Mouse (Mus musculus) erythroblast, embryonic 14.5 days (primary cell): Measurements from ENCODE around the gene Gmfb. TPM values are rescaled to one million over a fixed set of nuclear protein-coding genes. Genes with fewer than 3 reads are reported as not detected.

ENCODE experiments used
- H3K27me3 ChIP-seq: 2 replicates; pipeline ENCODE4 v1.6.1; 2012; ENCODE audit warnings: inconsistent platforms; ENCODE audit not compliant: control insufficient read depth
- H3K36me3 ChIP-seq: 2 replicates; pipeline ENCODE4 v1.6.1; 2012; ENCODE audit warnings: mild to moderate bottlenecking, inconsistent platforms; ENCODE audit not compliant: control insufficient read depth
- H3K4me1 ChIP-seq: 2 replicates; pipeline ENCODE4 v1.6.1; 2012; ENCODE audit warnings: inconsistent platforms; ENCODE audit not compliant: control insufficient read depth
- H3K4me3 ChIP-seq: replicated peaks from 2 replicates; pipeline ENCODE3; 2012; ENCODE audit warnings: moderate library complexity, mild to moderate bottlenecking, inconsistent platforms
- H3K9me3 ChIP-seq: 2 replicates; pipeline ENCODE4 v1.6.1; 2012; ENCODE audit warnings: low read length, inconsistent platforms, mixed read lengths; ENCODE audit not compliant: control insufficient read depth
- GATA1 ChIP-seq: IDR thresholded peaks from 2 replicates; pipeline ENCODE4 v1.6.1; 2012; ENCODE audit warnings: low read length, inconsistent platforms, mixed read lengths
- TAL1 ChIP-seq: IDR thresholded peaks from 3 replicates; pipeline ENCODE4 v1.6.1; 2012; ENCODE audit warnings: low read length, inconsistent platforms, mixed read lengths
- polyA plus RNA-seq: library from polyadenylated mRNA; stranded (reverse); fragments of >175 nt; gene quantifications from 2 replicates; pipeline ENCODE4 v1.2.3, GENCODE M21; 2012

The Gmfb gene
- polyA plus RNA-seq, 1 experiment: 0.04 TPM

DNA sequence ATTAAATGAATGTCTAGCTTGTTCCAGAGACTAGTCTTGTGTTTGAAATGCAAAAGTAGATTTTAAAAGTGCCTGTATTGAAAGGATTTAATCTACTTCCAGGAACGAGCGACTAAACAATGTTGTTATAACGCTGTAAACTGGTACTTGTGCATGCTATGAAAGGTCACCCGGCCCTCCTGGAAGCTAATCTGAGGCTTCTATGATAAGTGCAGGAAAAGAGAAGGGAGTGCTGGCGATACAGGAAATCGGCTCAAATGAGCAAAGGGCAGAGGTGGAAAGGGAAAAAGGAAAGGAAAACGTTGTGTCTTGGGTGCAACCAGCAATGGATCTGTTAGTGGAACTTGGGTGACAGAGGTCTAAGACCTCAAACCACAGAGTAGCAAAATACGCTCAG, 33.5 kb downstream of the Gmfb start:
- TF ChIP-seq TAL1 (no peak), GATA1 (no peak)
- peaks cover 14% of the 10 kb centered on the region for H3K36me3 ChIP-seq
- H3K4me1 ChIP-seq: peaks cover 37% of the 10 kb centered on the region
- no peaks in the 10 kb centered on the region for H3K9me3 ChIP-seq
- H3K27me3 ChIP-seq: no peaks in the 10 kb centered on the region
- peak overlapping the region; percentile 96 for H3K4me3 ChIP-seq

DNA sequence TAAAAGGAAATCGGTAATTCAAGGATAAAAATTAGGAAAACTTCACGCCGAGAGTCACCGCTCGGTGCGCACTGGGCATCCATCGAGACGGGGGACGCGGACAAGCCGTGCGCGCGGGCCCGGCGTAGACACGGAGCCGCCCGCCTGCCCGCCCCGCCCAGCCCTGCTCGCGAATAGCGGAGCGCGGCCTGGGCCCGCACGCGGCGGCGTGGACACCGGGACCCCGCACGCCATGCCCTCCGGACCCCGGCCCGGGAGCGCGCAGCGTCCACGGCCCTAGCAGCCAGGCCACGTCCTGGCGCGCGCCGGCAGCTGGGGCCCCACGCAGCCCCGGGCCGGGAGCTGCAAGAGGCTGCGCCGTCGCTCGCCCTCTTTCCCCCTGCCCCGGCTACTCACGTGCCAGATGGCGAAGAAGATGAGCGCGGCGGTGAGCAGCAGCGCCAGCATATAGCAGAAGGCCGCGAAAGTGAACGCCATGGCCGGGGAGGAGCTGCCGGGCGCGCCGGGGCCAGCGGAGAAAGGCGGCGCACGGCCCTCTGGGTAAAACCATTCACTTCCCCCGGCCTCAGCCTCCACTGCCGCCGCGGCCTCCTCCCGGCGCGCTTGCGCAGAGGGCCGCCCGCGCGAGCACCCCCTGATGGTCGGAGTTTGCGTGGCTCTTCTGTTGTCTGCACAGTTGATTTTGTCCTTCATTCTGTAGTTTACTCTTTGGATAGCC, 34.1 kb downstream of the Gmfb start, which contains the start of gene Cnih1:
Cnih1 (minus strand) TSS at position 625 of the 718 bp plus-strand sequence.
- Histone ChIP-seq H3K4me3 (peak within 1 kb of the TSS; percentile 96), H3K4me1 (peaks cover 37% of the 10 kb centered on the region), H3K9me3 (no peaks in the 10 kb centered on the region), H3K36me3 (peaks cover 20% of the 10 kb centered on the region), H3K27me3 (no peaks in the 10 kb centered on the region)
- TF ChIP-seq GATA1 (no peak), TAL1 (no peak)

DNA sequence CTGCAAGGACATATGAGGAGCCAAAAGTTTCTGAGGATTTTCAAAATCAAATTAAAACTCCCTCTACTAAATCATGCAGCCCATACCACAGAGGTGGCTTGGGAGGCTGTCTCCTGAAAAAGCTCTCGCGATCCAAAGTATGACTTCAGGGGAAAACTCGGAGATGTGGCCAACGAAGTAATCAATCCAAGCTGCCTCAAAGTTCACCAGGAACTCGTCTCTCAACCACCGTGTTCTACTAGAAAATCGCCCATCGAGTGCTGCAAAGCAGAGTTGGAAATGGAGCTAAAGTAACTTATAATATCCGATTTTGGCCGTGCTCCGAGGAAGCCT, 34.6 kb downstream of the Gmfb start:
- Histone ChIP-seq H3K36me3 (peaks cover 25% of the 10 kb centered on the region), H3K4me1 (peaks cover 37% of the 10 kb centered on the region), H3K9me3 (no peaks in the 10 kb centered on the region), H3K4me3 (peak overlapping the region; percentile 96), H3K27me3 (no peaks in the 10 kb centered on the region)
- TF ChIP-seq GATA1: no peak
- no peak for TF ChIP-seq TAL1

DNA sequence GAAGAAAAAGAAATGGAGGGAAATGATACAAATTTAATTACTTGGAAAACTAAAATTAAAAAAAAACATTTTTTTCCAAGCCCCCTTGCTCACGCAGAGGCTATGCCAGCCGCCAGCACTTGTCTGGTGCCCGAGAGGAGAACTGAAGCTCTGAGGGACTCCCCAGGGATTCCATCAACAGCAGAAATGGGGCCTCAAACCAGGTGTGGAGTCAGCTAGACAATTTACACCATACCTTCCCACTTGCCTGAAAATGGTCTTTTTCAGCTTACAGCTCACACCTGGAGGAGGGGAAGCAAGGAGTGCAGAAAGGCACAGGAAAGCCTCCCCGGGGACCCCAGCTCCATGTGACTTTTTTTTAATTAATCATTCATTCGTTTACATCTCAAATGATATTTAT, 36.8 kb downstream of the Gmfb start:
- Histone ChIP-seq H3K9me3 (no peaks in the 10 kb centered on the region), H3K4me1 (peaks cover 32% of the 10 kb centered on the region), H3K4me3 (no peak overlapping the region), H3K36me3 (peaks cover 45% of the 10 kb centered on the region), H3K27me3 (no peaks in the 10 kb centered on the region)
- TF ChIP-seq TAL1: no peak
- no peak for TF ChIP-seq GATA1

DNA sequence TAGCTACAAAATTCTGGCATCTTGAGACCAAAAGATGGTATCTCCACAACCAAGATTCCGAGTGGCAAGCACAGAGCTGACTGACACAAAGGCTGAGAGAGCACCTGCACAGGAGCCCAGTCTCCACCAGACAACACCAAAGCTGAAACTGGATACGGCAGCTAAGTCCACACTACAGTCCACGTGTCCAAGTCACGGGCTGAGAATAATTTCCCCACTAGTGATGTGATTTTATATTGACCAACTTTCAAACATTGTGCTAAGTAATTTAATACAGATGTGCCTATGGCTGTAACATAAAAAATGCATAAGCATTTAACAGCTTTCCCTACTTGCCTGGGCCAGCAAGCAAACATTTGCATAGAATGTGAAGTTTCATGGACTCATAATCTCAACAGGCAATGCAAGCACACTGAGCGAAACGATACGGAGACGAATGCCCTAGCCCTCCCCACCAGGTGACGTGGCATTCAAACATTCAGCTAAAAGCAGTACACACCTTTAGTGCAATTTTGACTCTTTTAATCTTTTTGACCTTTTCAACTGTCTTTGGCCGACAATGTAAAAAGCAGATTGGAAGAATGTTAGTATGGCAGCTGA, 38.6 kb downstream of the Gmfb start:
- TF ChIP-seq TAL1: no peak
- TF ChIP-seq GATA1: no peak
- Histone ChIP-seq H3K9me3 (peaks cover 11% of the 10 kb centered on the region), H3K36me3 (peaks cover 63% of the 10 kb centered on the region), H3K4me3 (no peak overlapping the region), H3K27me3 (no peaks in the 10 kb centered on the region), H3K4me1 (peaks cover 15% of the 10 kb centered on the region)

DNA sequence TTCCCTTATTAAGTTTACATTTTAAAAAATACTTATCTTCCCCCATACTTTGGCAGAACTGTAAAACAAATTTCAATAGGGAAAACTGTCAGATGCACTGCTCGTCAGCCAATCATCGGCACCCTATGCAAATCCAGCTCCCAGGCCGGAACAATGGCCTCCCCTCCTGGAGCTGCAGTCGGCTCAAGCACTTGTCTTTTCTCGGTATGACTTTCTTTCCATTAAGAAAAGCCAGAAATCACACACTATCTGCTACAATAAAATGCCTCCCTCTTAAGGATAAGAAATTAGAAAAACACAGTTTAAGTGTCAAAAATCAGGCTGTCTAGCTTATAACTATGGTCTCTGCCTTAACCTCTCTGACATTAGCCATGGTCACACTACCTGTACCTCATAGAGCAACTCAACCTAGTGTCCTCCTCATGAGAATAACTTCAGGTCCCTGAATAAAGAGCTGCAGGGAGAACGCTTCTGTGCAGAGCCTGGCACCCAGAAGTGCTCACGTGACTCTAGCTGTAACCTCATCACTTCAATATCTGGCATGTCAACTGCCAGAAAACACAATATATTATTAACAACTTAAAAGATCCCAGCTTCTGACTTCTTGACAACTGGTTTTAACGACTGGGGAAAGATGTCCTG, 39.7 kb downstream of the Gmfb start:
- no peaks in the 10 kb centered on the region for H3K27me3 ChIP-seq
- H3K36me3 ChIP-seq: peaks cover 75% of the 10 kb centered on the region
- H3K4me1 ChIP-seq: peaks cover 10% of the 10 kb centered on the region
- H3K4me3 ChIP-seq: no peak overlapping the region
- H3K9me3 ChIP-seq: peaks cover 13% of the 10 kb centered on the region
- TF ChIP-seq GATA1: no peak
- TF ChIP-seq TAL1: no peak

DNA sequence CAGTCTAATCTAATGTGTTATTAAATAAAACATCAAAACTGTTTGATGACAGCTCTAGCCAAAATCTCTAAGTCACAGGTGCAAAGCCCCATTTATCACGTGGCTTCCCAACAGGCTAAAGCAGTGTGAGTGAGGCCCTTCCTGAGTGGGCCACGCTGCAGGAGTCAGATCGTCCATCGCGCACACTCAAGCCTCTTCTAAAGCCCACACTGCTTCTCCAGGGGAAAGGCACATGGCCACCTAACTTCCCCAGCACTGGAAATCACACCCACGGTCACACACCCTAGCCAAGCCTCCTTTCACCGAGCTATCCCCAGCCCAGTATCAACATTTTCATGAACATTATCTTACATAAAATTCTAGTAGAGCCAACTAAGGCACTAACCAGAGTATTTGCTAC, 41.0 kb downstream of the Gmfb start:
- Histone ChIP-seq H3K9me3 (peaks cover 13% of the 10 kb centered on the region), H3K4me3 (no peak overlapping the region), H3K36me3 (peaks cover 86% of the 10 kb centered on the region), H3K4me1 (peaks cover 2% of the 10 kb centered on the region), H3K27me3 (no peaks in the 10 kb centered on the region)
- TF ChIP-seq GATA1: no peak
- TF ChIP-seq TAL1: no peak

DNA sequence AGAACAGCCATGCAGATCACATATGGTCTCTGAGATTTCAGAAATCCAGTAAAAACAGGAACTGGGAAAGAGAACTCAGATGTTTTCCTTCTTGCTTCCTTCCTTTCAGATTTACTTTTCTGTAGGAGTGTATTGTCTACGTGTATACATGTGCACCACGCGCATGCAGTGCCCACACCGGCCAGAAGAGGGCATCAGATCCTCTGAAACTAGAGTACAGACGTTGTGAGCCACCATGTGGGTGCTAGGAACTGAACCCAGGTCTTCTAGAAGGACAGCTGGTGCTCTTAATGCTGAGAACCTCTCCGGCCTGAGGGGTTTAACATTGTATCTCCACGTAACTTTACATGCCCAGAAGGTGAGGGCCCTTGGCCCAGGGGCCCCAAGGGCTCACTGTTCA, 42.8 kb downstream of the Gmfb start:
- Histone ChIP-seq H3K9me3 (peaks cover 13% of the 10 kb centered on the region), H3K27me3 (no peaks in the 10 kb centered on the region), H3K4me3 (no peak overlapping the region), H3K36me3 (peaks cover 92% of the 10 kb centered on the region), H3K4me1 (no peaks in the 10 kb centered on the region)
- TF ChIP-seq GATA1: no peak
- no peak for TF ChIP-seq TAL1

DNA sequence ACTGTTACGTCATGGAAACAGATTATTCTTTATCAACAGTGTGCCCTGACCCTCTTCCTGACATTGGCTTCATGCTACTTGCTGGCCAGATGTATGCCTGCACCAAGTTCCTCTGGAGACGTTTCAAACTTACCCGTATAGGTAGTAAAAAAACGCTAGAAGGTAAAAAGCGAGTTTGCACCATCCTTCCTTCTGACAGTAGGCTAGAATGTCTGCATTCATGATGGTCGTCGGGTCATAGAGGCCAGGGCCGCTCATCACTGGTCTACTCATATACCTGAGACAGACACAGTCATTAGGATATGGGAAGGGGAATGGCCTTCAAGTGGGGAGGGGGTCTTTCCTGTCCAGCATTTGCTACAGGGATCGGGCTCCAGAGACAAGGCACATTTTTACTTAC, 43.3 kb downstream of the Gmfb start:
- H3K27me3 ChIP-seq: no peaks in the 10 kb centered on the region
- H3K9me3 ChIP-seq: peaks cover 13% of the 10 kb centered on the region
- no peak overlapping the region for H3K4me3 ChIP-seq
- no peaks in the 10 kb centered on the region for H3K4me1 ChIP-seq
- peaks cover 93% of the 10 kb centered on the region for H3K36me3 ChIP-seq
- TF ChIP-seq TAL1: no peak
- no peak for TF ChIP-seq GATA1
